Mouse (Mus musculus) layer of hippocampus, postnatal 10 days (tissue): Measurements from ENCODE around the gene Qtrt1. TPM values are rescaled to one million over a fixed set of nuclear protein-coding genes. Genes with fewer than 3 reads are reported as not detected.

Experiments used
- DNase-seq, 2 experiments: peaks; one replicate each; pipeline ENCODE4 v3.0.0; 2021; ENCODE audit warnings: low spot score in 2 of 2
- long read RNA-seq: library from polyadenylated mRNA; stranded (forward); transcript quantifications from one replicate; pipeline ENCODE4 v2.0.0, GENCODE M21; 2023
- total RNA-seq, 2 experiments: library from RNA; stranded (reverse); gene quantifications; 2 replicates each; pipeline ENCODE4 v1.2.3; 2021

The Qtrt1 gene
- total RNA-seq, result 10 to 100 TPM; 34.2 to 42.0 TPM
- long read RNA-seq, transcript Qtrt1-201 (10 exons, 1,316 nt), result major isoform, 19 of 32 reads
- long read RNA-seq, partial matches to known transcripts, result 7 of 32 reads
- long read RNA-seq, other reads (novel, unspliced or antisense), result 6 of 32 reads

GRCm38 (mm10) chr9:21411669-21412550 is at the start of gene Qtrt1:
Gene Qtrt1, plus strand, starts transcription at chr9:21411837.
- peak; percentile 75 to 82 for DNase-seq

DNA sequence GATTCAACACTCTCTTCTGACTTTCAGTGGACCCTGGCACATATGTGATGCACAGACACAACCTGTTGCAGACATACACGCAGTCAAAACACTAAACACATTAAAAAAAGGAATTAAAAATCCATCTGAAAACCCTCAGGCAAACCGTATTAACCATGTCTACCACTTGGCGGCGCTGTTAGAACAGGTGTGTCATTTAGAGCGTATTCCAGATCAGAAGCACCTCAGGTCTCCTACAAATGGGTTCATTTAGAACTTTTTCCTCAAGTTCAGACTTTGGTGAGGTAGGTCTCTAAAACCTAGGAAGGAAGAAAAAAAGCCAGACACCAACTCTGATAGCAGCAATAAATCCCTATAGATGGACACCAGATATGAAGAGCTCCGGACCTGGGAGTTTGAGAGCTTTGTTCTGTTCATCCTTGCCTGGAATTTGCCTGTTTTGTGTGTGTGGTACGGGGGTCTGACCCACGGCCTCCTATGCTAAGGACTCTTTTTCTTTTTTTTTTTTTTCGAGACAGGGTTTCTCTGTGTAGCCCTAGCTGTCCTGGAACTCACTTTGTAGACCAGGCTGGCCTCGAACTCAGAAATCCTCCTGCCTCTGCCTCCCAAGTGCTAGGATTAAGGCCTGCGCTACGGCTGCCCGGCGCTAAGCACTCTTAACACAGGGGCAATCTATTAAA is 45.0 kb upstream of the Qtrt1 start:
- peak; percentile 67 to 79 for DNase-seq

DNA sequence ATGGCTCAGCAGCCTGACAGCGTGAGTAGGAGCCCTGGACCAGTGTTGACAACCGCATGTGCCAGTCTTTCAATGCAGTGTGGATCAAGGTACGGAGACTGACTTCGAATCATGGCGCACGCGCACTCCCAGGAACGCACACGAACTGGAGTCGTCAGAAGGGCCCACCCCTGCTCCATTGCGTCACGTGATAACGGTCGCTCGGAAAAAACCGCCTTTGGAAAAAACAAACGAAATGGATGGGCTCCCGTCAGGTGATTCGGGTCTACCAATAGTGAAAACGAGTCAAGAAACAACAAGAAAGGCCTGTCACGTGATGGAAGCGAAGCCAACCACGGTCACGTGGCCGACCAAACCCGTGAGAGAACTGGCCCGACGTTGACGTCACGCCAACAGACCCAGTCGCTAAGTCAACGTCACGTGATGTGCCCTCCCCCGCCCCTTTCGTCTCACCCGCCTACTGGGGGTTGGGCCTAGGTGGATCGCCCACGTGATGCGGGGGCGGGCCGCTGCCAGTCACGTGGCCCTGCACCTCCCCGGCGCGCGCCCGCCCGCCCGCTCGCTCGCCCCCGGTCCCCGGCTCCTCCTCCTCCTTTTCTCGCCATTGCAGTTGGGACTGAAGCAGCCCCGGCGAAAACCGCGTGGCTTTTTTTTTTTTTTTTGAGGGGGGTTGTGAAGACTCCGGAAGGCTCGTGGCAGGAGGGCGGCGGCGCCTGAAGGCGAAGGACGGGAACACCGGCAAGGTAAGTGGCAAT is 44.1 kb upstream of the Qtrt1 start, which contains the start of gene Ilf3:
TSS of gene Ilf3 (plus strand) at position 515 of the 755 bp plus-strand sequence.
- DNase-seq, result peak; percentile 100

DNA sequence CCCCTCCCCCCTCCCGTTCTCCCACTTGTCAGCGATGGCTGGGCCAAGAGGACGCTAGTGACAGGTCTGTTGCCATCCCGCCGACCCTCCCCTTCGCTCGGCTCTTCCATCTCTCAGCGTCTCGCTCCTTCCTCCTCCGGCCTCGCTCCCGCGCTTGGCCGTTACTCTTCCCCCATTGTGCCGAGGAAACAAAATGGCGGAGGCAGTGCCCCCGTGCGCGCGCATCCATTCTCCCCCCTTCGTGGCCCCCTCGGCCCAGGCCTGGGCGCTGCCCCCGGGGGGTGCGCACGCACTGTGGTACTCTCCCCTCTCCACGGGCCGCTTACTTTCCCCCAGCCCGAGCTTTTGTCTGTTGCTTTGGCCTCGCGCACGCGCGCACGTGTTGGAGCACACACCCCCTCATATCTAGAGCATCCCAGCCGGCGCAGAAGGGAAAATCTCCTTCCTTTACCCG is 43.5 kb upstream of the Qtrt1 start:
- peak; percentile 71 to 79 for DNase-seq

DNA sequence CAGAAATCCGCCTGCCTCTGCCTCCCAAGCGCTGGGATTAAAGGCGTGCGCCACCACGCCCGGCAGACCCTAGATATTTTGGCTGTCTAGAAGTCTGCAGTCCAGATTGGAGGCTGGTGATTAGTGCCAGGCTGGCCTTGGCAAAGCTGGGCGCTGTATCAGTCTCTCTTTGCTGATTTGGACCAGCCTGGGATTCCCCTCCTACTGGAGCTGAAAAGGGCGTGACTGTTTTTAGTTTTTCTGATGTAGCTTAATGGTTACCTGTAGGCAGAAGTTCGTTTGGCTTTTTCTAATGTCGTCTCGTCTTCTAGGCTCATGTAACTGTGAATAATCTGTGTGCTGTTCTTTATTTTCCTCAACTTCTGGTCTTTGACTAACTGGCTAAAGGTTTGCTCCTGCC is 42.6 kb upstream of the Qtrt1 start:
- DNase-seq, result no peak

DNA sequence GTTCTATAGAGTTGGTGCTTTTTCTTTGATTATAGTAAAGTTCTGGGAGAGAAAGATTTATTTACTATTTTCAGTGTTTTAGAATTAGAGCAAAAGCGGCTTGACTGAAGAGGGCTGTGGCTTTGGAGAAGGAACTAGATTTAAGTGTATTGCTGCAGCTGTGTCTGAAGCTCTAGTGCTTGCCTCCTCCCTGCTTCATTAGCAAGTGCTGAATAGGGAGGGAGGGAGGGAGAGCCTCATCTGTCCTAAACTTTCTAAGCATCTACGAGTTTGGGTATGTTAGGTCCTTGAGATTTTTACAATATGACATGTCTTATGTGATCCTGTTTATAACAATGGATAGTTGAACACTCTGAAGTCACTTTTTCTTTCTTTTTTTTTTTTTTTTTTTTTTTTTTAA is 40.8 kb upstream of the Qtrt1 start:
- no peak for DNase-seq

GRCm38 (mm10) chr9:21372508-21372907 is 39.1 kb upstream of the Qtrt1 start:
- DNase-seq, result no peak

DNA sequence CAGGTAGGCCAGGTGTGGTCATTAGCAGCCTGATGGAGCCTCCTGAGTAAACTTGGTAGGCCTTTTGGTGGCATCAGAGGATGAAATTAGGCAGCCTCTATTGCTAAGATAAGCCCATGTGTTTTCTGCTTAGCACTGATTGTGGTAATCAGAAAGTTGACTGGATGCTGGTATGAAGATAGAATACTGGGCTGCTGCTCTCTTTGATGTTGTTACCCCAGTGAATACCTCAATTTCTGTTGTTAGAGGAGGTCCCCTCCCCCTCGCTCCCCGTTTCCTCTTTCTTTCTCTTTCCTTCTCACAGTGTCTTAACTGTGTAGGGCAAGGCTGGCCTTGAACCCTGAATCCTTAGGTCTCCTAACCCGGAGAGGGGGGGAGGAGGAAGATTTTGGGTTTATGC is 32.4 kb upstream of the Qtrt1 start:
- DNase-seq, result no peak

- DNase-seq, result no peak
Observed at GRCm38 (mm10) chr9:21380868-21381267, 30.8 kb upstream of the Qtrt1 start.

DNA sequence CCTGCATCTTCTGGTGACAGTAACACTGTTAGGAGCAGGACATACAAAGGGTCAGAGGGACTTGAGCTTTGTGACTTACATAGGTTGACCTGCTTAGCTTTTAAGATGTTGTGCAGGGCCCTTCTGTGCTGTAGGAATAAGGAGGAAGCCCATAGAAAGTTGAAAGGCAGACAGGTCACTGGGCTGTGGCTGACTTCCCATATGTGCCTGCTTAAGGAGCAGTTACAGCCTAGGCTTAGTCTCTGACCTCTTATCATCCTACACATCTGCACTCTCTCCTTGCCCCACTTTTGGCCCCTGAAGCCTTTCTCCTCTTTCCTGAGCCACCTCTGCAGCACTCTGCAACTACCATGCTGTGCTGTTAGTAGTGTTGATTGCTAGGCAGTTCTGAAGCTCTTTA is 27.7 kb upstream of the Qtrt1 start:
- DNase-seq, result no peak

- DNase-seq, result no peak
Observed at GRCm38 (mm10) chr9:21392646-21393175, 18.9 kb upstream of the Qtrt1 start.

DNA sequence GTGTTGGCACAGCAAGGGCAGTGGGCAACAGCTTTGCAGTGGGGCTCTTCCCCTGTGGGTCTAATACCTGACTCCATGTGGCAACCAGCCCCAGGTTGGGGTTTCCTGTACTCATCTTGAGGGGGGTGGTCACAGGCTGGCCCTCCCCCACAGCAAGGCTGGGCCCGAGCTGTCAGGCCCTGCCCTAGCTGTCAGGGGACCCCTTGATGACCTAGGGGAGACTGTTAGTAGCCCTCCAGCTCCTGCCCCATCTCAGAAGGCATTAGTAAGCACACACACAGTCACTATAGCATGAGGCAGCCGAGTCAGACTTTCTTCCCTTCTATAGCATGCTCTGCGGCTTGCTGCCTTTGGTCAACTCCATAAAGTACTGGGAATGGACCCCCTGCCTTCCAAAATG is 15.9 kb upstream of the Qtrt1 start:
- no peak for DNase-seq

- DNase-seq, result no peak
Observed at GRCm38 (mm10) chr9:21397170-21397569, 14.5 kb upstream of the Qtrt1 start.

GRCm38 (mm10) chr9:21401042-21401441 is 10.6 kb upstream of the Qtrt1 start:
- no peak for DNase-seq

- no peak for DNase-seq
Observed at GRCm38 (mm10) chr9:21402764-21403253, 8.8 kb upstream of the Qtrt1 start.

GRCm38 (mm10) chr9:21403745-21404144 is 7.9 kb upstream of the Qtrt1 start:
- no peak for DNase-seq

GRCm38 (mm10) chr9:21405525-21405924 is 6.1 kb upstream of the Qtrt1 start:
- no peak for DNase-seq

DNA sequence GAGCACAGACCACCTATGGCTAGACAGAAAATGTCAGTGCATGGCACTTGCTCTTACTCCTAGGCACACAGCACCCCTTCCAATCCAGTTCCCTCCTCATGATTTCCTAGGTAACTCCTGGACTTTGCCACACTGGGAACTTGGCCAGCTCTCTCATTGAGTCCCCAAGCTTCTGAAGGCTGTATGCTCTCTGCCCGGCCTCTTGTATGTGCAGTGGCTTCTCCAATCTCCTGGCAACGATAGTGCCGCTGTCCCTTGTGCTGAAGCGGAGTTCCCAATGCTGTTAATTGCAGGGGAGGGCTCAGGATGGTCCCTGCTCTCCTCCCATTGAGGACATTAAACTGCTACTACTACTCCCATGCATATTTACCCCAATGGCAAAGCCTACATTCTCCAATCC is 3.7 kb upstream of the Qtrt1 start:
- peak; percentile 40 to 49 for DNase-seq

DNA sequence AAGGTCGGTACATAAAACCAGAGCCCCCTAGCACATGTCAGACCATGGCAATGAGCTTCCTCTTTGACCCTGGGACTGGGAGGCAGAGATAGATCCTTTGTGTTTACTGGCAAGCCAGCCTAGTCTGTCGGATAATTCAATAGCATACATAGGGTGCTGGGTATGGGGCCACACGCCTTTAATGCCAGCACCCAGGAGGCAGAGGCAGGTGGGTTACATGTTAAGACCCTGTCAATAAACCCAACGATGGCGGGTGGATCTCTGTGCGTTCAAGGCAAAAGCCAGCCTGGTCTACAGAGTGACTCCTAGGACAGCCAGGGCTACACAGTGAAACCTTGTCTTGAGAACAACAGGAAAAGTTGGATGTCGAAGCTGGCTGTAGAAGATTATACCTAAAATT is 3.0 kb upstream of the Qtrt1 start:
- no peak for DNase-seq

DNA sequence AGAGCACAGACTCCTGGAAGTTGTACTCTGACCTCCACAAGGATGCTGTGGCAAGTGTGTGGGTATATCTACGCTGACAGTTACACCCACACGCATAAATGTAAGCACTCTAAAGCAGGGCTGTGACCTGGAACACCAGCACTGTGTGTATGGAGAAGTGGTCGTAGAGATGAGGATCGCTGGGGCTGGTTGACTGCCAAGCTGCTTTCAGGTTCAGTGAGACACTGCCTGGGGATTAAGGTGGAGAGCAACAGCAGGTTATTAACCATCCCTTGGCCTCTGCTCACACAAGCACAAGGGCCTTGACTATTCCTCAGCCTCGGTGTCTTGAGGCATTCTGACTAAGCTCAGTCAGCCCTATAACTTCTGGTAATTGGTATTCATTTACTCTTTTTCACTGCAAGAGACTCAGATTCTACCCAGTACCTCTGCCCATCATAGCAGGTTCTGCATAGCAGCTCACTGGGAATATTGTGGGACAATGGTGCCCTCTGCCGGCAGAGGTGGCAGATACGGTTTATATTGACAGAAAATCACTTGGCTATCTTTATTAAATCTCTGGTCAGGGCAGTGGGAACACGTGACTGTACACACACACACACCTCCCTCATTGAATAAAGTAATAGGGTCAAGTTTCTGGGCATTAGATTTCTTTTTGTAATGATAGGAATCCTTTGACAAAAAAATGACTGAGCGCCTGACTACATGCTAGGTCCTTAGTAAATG is 1.9 kb upstream of the Qtrt1 start:
- DNase-seq, result peak; percentile 92
